Mouse (Mus musculus): ENCODE data around the gene Tubgcp3. TPM values are rescaled to one million over a fixed set of nuclear protein-coding genes. Genes with fewer than 3 reads are reported as not detected.

Gene Tubgcp3
- 67.4 and 68.3 TPM in 2 replicates for polyA plus RNA-seq (2014; fragmentation: Nextera tagmentation; extraction: Ambion mirVana)

GRCm38 (mm10) chr8:12672056-12672881 lies at the start of gene Tubgcp3:
Gene Tubgcp3 (minus strand): TSS chr8:12672248.
- Histone ChIP-seq H3K9ac (ENCODE audit: low read length) (peak within 1 kb of the TSS; percentile 96), H3K27me3 (ENCODE audit: control insufficient read depth, insufficient read depth, low read length) (no peaks in the 10 kb centered on the region), H3K27ac (ENCODE audit: low read depth, low read length) (peak within 1 kb of the TSS; percentile 66), H3K4me1 (replicated peaks; ENCODE audit: control insufficient read depth, insufficient read depth, low read length) (peaks cover 3% of the 10 kb centered on the region; the same call in 1 of the 2 replicates), H3K9me3 (ENCODE audit: control insufficient read depth, low read length) (no peaks in the 10 kb centered on the region), H3K36me3 (ENCODE audit: control insufficient read depth, insufficient read depth, low read length) (no peaks in the 10 kb centered on the region), H3K4me2 (ENCODE audit: low read depth, low read length, severe bottlenecking) (peak within 1 kb of the TSS; percentile 87), H3K4me3 (ENCODE audit: low read depth, low read length) (peak within 1 kb of the TSS; percentile 97)
- peak; percentile 96 for DNase-seq (ENCODE audit: low spot score)
- peak; percentile 94 for ATAC-seq (replicated peaks; ENCODE audit: low FRiP score)
- WGBS, result 1% methylated on average over 65 of the region's 65 CpGs

- no peak for DNase-seq (ENCODE audit: low spot score)
- Histone ChIP-seq H3K9me3 (ENCODE audit: control insufficient read depth, low read length) (no peaks in the 10 kb centered on the region), H3K27me3 (ENCODE audit: control insufficient read depth, insufficient read depth, low read length) (no peaks in the 10 kb centered on the region), H3K27ac (ENCODE audit: low read depth, low read length) (no peak overlapping the region), H3K9ac (ENCODE audit: low read length) (no peak overlapping the region), H3K4me2 (ENCODE audit: low read depth, low read length, severe bottlenecking) (no peak overlapping the region), H3K36me3 (ENCODE audit: control insufficient read depth, insufficient read depth, low read length) (no peaks in the 10 kb centered on the region), H3K4me1 (replicated peaks; ENCODE audit: control insufficient read depth, insufficient read depth, low read length) (0 out of 2 replicates have a peak, but pooled peaks cover 4% of the 10 kb centered on the region), H3K4me3 (ENCODE audit: low read depth, low read length) (no peak overlapping the region)
- 69% methylated on average over 9 of the region's 9 CpGs for WGBS
- no peak for ATAC-seq (replicated peaks; ENCODE audit: low FRiP score)
These were observed 47.0 kb upstream of the Tubgcp3 start for GRCm38 (mm10) chr8:12719091-12719490.

- Histone ChIP-seq H3K4me3 (ENCODE audit: low read depth, low read length) (no peak overlapping the region), H3K9me3 (ENCODE audit: control insufficient read depth, low read length) (no peaks in the 10 kb centered on the region), H3K4me2 (ENCODE audit: low read depth, low read length, severe bottlenecking) (no peak overlapping the region), H3K27me3 (ENCODE audit: control insufficient read depth, insufficient read depth, low read length) (no peaks in the 10 kb centered on the region), H3K4me1 (replicated peaks; ENCODE audit: control insufficient read depth, insufficient read depth, low read length) (0 out of 2 replicates have a peak, but pooled peaks cover 4% of the 10 kb centered on the region), H3K9ac (ENCODE audit: low read length) (no peak overlapping the region), H3K27ac (ENCODE audit: low read depth, low read length) (no peak overlapping the region), H3K36me3 (ENCODE audit: control insufficient read depth, insufficient read depth, low read length) (no peaks in the 10 kb centered on the region)
- DNase-seq (ENCODE audit: low spot score), result no peak
- 89% methylated on average over 18 of the region's 18 CpGs for WGBS
- ATAC-seq (replicated peaks; ENCODE audit: low FRiP score), result no peak
These were observed 44.0 kb upstream of the Tubgcp3 start for GRCm38 (mm10) chr8:12715861-12716585.

- DNase-seq (ENCODE audit: low spot score), result no peak
- Histone ChIP-seq H3K9ac (ENCODE audit: low read length) (no peak overlapping the region), H3K4me2 (ENCODE audit: low read depth, low read length, severe bottlenecking) (no peak overlapping the region), H3K4me1 (replicated peaks; ENCODE audit: control insufficient read depth, insufficient read depth, low read length) (no peaks in the 10 kb centered on the region), H3K36me3 (ENCODE audit: control insufficient read depth, insufficient read depth, low read length) (no peaks in the 10 kb centered on the region), H3K27ac (ENCODE audit: low read depth, low read length) (no peak overlapping the region), H3K4me3 (ENCODE audit: low read depth, low read length) (no peak overlapping the region), H3K27me3 (ENCODE audit: control insufficient read depth, insufficient read depth, low read length) (no peaks in the 10 kb centered on the region), H3K9me3 (ENCODE audit: control insufficient read depth, low read length) (no peaks in the 10 kb centered on the region)
- WGBS, result 86% methylated on average over 7 of the region's 7 CpGs
- ATAC-seq (replicated peaks; ENCODE audit: low FRiP score), result no peak
These were observed 39.6 kb upstream of the Tubgcp3 start for GRCm38 (mm10) chr8:12711623-12712022.

GRCm38 (mm10) chr8:12703597-12703996 lies 31.5 kb upstream of the Tubgcp3 start:
- DNase-seq (ENCODE audit: low spot score) (no peak), ATAC-seq (replicated peaks; ENCODE audit: low FRiP score) (no peak)
- Histone ChIP-seq H3K27me3 (ENCODE audit: control insufficient read depth, insufficient read depth, low read length) (no peaks in the 10 kb centered on the region), H3K4me3 (ENCODE audit: low read depth, low read length) (no peak overlapping the region), H3K9me3 (ENCODE audit: control insufficient read depth, low read length) (no peaks in the 10 kb centered on the region), H3K9ac (ENCODE audit: low read length) (no peak overlapping the region), H3K4me1 (replicated peaks; ENCODE audit: control insufficient read depth, insufficient read depth, low read length) (no peaks in the 10 kb centered on the region), H3K27ac (ENCODE audit: low read depth, low read length) (no peak overlapping the region), H3K4me2 (ENCODE audit: low read depth, low read length, severe bottlenecking) (no peak overlapping the region), H3K36me3 (ENCODE audit: control insufficient read depth, insufficient read depth, low read length) (no peaks in the 10 kb centered on the region)
- WGBS, result 92% methylated on average over 4 of the region's 4 CpGs

- Histone ChIP-seq H3K4me1 (replicated peaks; ENCODE audit: control insufficient read depth, insufficient read depth, low read length) (no peaks in the 10 kb centered on the region), H3K27ac (ENCODE audit: low read depth, low read length) (no peak overlapping the region), H3K4me2 (ENCODE audit: low read depth, low read length, severe bottlenecking) (no peak overlapping the region), H3K9ac (ENCODE audit: low read length) (no peak overlapping the region), H3K27me3 (ENCODE audit: control insufficient read depth, insufficient read depth, low read length) (no peaks in the 10 kb centered on the region), H3K4me3 (ENCODE audit: low read depth, low read length) (no peak overlapping the region), H3K9me3 (ENCODE audit: control insufficient read depth, low read length) (no peaks in the 10 kb centered on the region), H3K36me3 (ENCODE audit: control insufficient read depth, insufficient read depth, low read length) (no peaks in the 10 kb centered on the region)
- 57% methylated on average over 8 of the region's 8 CpGs for WGBS
- ATAC-seq (replicated peaks; ENCODE audit: low FRiP score) (no peak), DNase-seq (ENCODE audit: low spot score) (no peak)
These were observed 30.2 kb upstream of the Tubgcp3 start for GRCm38 (mm10) chr8:12702290-12702689.

GRCm38 (mm10) chr8:12698660-12699277 lies 26.7 kb upstream of the Tubgcp3 start:
- H3K4me3 ChIP-seq (ENCODE audit: low read depth, low read length), result no peak overlapping the region

GRCm38 (mm10) chr8:12688851-12689250 lies 16.8 kb upstream of the Tubgcp3 start:
- no peak overlapping the region for H3K27ac ChIP-seq (ENCODE audit: low read depth, low read length)
- H3K36me3 ChIP-seq (ENCODE audit: control insufficient read depth, insufficient read depth, low read length), result no peaks in the 10 kb centered on the region
- no peak for DNase-seq (ENCODE audit: low spot score)
- ATAC-seq (replicated peaks; ENCODE audit: low FRiP score), result no peak
- 50% methylated on average over 7 of the region's 7 CpGs for WGBS
- H3K4me1 ChIP-seq (replicated peaks; ENCODE audit: control insufficient read depth, insufficient read depth, low read length), result peaks cover 3% of the 10 kb centered on the region; the same call in 1 of the 2 replicates
- no peaks in the 10 kb centered on the region for H3K9me3 ChIP-seq (ENCODE audit: control insufficient read depth, low read length)
- H3K9ac ChIP-seq (ENCODE audit: low read length), result no peak overlapping the region
- no peak overlapping the region for H3K4me2 ChIP-seq (ENCODE audit: low read depth, low read length, severe bottlenecking)
- H3K4me3 ChIP-seq (ENCODE audit: low read depth, low read length), result no peak overlapping the region
- no peaks in the 10 kb centered on the region for H3K27me3 ChIP-seq (ENCODE audit: control insufficient read depth, insufficient read depth, low read length)

More at GRCm38 (mm10) chr8:12698660-12699277, 26.7 kb upstream of the Tubgcp3 start:
- no peaks in the 10 kb centered on the region for H3K27me3 ChIP-seq (ENCODE audit: control insufficient read depth, insufficient read depth, low read length)
- WGBS, result 57% methylated on average over 3 of the region's 3 CpGs
- H3K4me2 ChIP-seq (ENCODE audit: low read depth, low read length, severe bottlenecking), result no peak overlapping the region
- H3K9me3 ChIP-seq (ENCODE audit: control insufficient read depth, low read length), result no peaks in the 10 kb centered on the region
- no peaks in the 10 kb centered on the region for H3K36me3 ChIP-seq (ENCODE audit: control insufficient read depth, insufficient read depth, low read length)
- no peak overlapping the region for H3K9ac ChIP-seq (ENCODE audit: low read length)
- no peak overlapping the region for H3K27ac ChIP-seq (ENCODE audit: low read depth, low read length)
- no peak for ATAC-seq (replicated peaks; ENCODE audit: low FRiP score)
- no peak for DNase-seq (ENCODE audit: low spot score)
- no peaks in the 10 kb centered on the region for H3K4me1 ChIP-seq (replicated peaks; ENCODE audit: control insufficient read depth, insufficient read depth, low read length)
